Mouse (Mus musculus) kidney, embryonic 15.5 days (tissue): ENCODE measurements around the gene Gm21954. TPM values are rescaled to one million over a fixed set of nuclear protein-coding genes. Genes with fewer than 3 reads are reported as not detected.

Experiments used
- ATAC-seq: fragments of 200-750 bp; cut with Nextera tagmentation; replicated peaks from 2 replicates; pipeline ENCODE4 v1.8.0; 2017; ENCODE audit warnings: moderate TSS enrichment; ENCODE audit not compliant: low FRiP score
- H3K27ac ChIP-seq: fragments of 300-500 bp; sonication (generic); 2 replicates; pipeline ENCODE4 v1.5.1; 2015; ENCODE audit warnings: mild to moderate bottlenecking, inconsistent platforms
- H3K27me3 ChIP-seq: fragments of 300-500 bp; sonication (generic); 2 replicates; pipeline ENCODE4 v1.6.1; 2015; ENCODE audit warnings: inconsistent platforms
- H3K36me3 ChIP-seq: fragments of 300-500 bp; sonication (generic); 2 replicates; pipeline ENCODE4 v1.6.1; 2015; ENCODE audit warnings: inconsistent platforms
- H3K4me1 ChIP-seq: fragments of 300-500 bp; sonication (generic); 2 replicates; pipeline ENCODE4 v1.6.1; 2015; ENCODE audit warnings: inconsistent platforms
- H3K4me2 ChIP-seq: fragments of 300-500 bp; sonication (generic); 2 replicates; pipeline ENCODE4 v1.6.1; 2015; ENCODE audit warnings: moderate library complexity, mild to moderate bottlenecking, inconsistent platforms
- H3K4me3 ChIP-seq: fragments of 300-500 bp; sonication (generic); replicated peaks from 2 replicates; pipeline ENCODE4 v1.5.1; 2015; ENCODE audit warnings: mild to moderate bottlenecking, inconsistent platforms
- H3K9ac ChIP-seq: fragments of 300-500 bp; sonication (generic); 2 replicates; pipeline ENCODE4 v1.6.1; 2015; ENCODE audit warnings: mild to moderate bottlenecking, inconsistent platforms
- H3K9me3 ChIP-seq: fragments of 300-500 bp; sonication (generic); replicated peaks from 2 replicates; pipeline ENCODE4 v1.6.1; 2016; ENCODE audit warnings: inconsistent platforms
- WGBS: fragments of 180-500 bp; shearing (Covaris S2); methylation state at CpG from one replicate; pipeline ENCODE4 v1.1.7; 2015; ENCODE audit warnings: mixed read lengths; 5-methylcytosine and 5-hydroxymethylcytosine counted together
- polyA plus RNA-seq: library from polyadenylated mRNA; unstranded; fragments of >200 nt; fragmentation: Nextera tagmentation; extraction: Ambion mirVana; gene quantifications from 2 replicates; pipeline ENCODE4 v1.2.1, GENCODE M21; 2015

Gene Gm21954
- not detected in 2 replicates for polyA plus RNA-seq

DNA sequence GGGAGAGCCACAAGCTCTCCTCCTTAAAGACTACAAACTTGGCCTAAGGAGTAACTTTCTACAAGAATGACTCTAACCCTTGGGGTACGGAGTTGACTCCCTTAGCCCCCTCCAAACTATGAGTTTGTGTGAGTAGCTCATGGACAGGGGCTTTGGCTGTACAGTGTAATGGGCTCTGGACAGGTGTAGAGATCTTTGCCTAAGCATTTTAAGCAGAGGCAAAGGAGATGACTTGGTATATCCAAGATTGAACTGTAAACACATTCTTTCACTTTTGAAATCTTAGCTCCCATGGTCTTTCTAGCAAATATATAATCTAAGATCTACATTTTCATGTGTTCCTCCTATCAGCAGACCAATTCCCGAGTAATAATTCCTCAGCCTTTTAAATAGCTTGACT lies at the start of gene Gm21954:
Gm21954 (minus strand) TSS at position 101 of the 400 bp plus-strand sequence.
- Histone ChIP-seq H3K9ac (no peak within 1 kb of the TSS), H3K4me3 (no peak within 1 kb of the TSS), H3K27ac (no peak within 1 kb of the TSS), H3K4me1 (no peaks in the 10 kb centered on the region), H3K9me3 (no peaks in the 10 kb centered on the region), H3K27me3 (no peaks in the 10 kb centered on the region), H3K4me2 (no peak within 1 kb of the TSS), H3K36me3 (no peaks in the 10 kb centered on the region)
- no peak for ATAC-seq
- 88% methylated on average over 2 of the region's 2 CpGs for WGBS

DNA sequence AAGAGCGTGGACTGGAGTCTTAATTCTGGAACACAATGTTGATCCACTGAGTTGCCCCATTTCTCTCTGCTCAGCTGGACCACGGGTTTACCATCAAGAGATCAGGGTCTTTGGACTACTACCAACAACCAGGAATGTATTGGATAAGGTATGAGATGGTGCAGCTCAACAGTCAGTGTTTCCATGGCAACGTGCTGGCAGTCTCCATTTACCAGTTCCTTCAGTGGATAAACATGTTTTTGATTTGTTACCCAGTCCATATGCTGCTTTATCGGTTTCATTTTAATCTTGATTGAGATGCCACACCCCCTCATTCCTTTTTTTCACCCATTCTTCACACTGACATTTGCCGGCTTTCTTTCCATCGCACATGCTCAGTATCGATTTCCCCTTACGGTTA lies 49.8 kb upstream of the Gm21954 start:
- no peak overlapping the region for H3K9ac ChIP-seq

GRCm38 (mm10) chr3:55520240-55521180 lies 48.5 kb upstream of the Gm21954 start:
- Histone ChIP-seq H3K36me3 (no peaks in the 10 kb centered on the region), H3K9me3 (no peaks in the 10 kb centered on the region), H3K4me1 (peaks cover 49% of the 10 kb centered on the region), H3K4me2 (no peak overlapping the region), H3K4me3 (no peak overlapping the region), H3K9ac (no peak overlapping the region), H3K27me3 (no peaks in the 10 kb centered on the region), H3K27ac (no peak overlapping the region)
- 34% methylated on average over 12 of the region's 12 CpGs for WGBS
- ATAC-seq, result no peak

More for the DNA sequence above, 49.8 kb upstream of the Gm21954 start:
- H3K27me3 ChIP-seq, result no peaks in the 10 kb centered on the region
- H3K27ac ChIP-seq, result no peak overlapping the region
- H3K4me3 ChIP-seq, result no peak overlapping the region
- no peak overlapping the region for H3K4me2 ChIP-seq
- no peaks in the 10 kb centered on the region for H3K9me3 ChIP-seq
- no peak for ATAC-seq
- H3K4me1 ChIP-seq, result peaks cover 39% of the 10 kb centered on the region
- 82% methylated on average over 8 of the region's 8 CpGs for WGBS
- H3K36me3 ChIP-seq, result no peaks in the 10 kb centered on the region

DNA sequence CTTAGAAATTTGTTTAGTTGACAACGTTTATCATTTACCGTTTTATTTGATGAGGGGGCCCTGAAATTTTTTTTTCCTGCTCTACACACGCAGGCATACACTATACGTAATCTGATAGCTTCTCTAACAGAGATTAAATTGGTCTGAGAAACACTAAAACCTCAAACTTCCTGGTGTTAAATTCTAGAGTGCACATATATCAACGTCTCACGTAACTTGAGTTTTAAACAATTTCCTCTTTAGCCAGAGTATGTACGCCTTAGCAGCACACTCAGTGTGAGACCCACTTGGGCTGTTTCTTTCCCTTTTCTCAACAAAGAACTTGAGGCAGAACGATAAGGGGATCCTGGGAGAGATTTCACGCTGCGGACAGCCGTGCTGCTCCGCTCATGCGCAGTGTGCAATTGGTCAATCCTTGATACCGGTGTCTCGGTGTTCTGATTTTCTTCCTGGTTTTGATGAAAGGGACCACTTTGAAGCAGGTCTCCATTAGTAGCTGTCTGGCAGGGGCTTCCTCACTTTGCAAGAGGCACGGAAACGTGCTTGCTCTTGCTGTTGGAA lies 45.5 kb upstream of the Gm21954 start:
- no peaks in the 10 kb centered on the region for H3K27me3 ChIP-seq
- H3K9ac ChIP-seq, result no peak overlapping the region
- no peak; the same call in 1 of the 2 replicates for ATAC-seq
- peak overlapping the region; percentile 12 for H3K4me3 ChIP-seq
- H3K27ac ChIP-seq, result peak overlapping the region; percentile 62; the same call in 1 of the 2 replicates
- peak overlapping the region; percentile 48 for H3K4me2 ChIP-seq
- 42% methylated on average over 17 of the region's 17 CpGs for WGBS
- no peaks in the 10 kb centered on the region for H3K36me3 ChIP-seq
- peaks cover 23% of the 10 kb centered on the region for H3K4me1 ChIP-seq
- no peaks in the 10 kb centered on the region for H3K9me3 ChIP-seq

- no peaks in the 10 kb centered on the region for H3K27me3 ChIP-seq
- no peak overlapping the region for H3K4me3 ChIP-seq
- H3K9ac ChIP-seq, result no peak overlapping the region
- ATAC-seq, result peak; percentile 60; the same call in 1 of the 2 replicates
- H3K36me3 ChIP-seq, result no peaks in the 10 kb centered on the region
- WGBS, result 37% methylated on average over 5 of the region's 5 CpGs
- H3K27ac ChIP-seq, result no peak overlapping the region
- no peak overlapping the region for H3K4me2 ChIP-seq
- H3K9me3 ChIP-seq, result no peaks in the 10 kb centered on the region
- peaks cover 22% of the 10 kb centered on the region for H3K4me1 ChIP-seq
Observed at GRCm38 (mm10) chr3:55515966-55516365, 44.0 kb upstream of the Gm21954 start.

DNA sequence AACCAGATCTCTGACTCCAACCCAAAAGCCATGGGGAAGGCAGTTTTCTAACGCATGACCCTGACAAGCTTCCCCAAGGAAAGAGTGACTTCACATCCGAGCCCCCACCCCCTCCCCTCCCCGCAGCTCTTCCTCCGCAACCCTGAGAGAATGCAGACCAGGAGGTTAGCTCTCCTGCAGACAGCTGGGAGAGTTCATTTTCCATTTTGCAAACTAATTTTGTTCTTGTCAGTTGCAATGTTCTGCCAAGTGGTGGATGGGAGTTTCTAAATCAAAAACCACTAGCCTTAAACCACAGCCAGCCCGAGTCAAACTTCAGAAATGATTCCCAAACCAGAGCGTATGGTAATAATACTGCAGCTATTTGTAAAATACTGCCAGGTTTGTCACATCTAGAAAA lies 39.6 kb upstream of the Gm21954 start:
- Histone ChIP-seq H3K4me1 (peaks cover 17% of the 10 kb centered on the region), H3K27me3 (no peaks in the 10 kb centered on the region), H3K9ac (no peak overlapping the region), H3K27ac (no peak overlapping the region), H3K9me3 (no peaks in the 10 kb centered on the region), H3K36me3 (no peaks in the 10 kb centered on the region), H3K4me2 (no peak overlapping the region), H3K4me3 (no peak overlapping the region)
- no peak for ATAC-seq
- WGBS, result 55% methylated on average over 6 of the region's 6 CpGs

DNA sequence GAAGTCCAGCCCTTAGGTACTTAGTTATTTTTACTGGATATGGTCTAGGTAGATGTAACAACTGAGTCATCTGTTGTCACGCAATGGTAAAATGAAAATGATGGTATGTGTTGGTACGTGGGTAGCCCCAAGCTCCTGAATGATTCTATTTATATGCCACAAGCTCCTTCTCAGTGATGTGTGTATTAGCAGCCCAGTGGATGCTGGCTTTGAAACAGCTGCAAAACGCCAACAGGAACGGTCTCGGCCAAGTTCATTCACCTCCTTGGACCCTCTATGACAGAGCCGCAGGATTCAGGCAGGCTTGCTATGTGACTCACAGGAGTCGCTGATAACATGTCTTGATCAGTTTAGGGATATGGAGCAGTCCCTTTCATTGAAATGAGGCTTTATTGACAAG lies 38.2 kb upstream of the Gm21954 start:
- H3K27me3 ChIP-seq, result no peaks in the 10 kb centered on the region
- WGBS, result 67% methylated on average over 7 of the region's 7 CpGs
- H3K4me3 ChIP-seq, result no peak overlapping the region
- H3K36me3 ChIP-seq, result no peaks in the 10 kb centered on the region
- H3K4me1 ChIP-seq, result peaks cover 8% of the 10 kb centered on the region; the same call in 1 of the 2 replicates
- H3K9ac ChIP-seq, result no peak overlapping the region
- H3K9me3 ChIP-seq, result no peaks in the 10 kb centered on the region
- peak overlapping the region; percentile 45; the same call in 1 of the 2 replicates for H3K27ac ChIP-seq
- no peak overlapping the region for H3K4me2 ChIP-seq
- no peak for ATAC-seq

GRCm38 (mm10) chr3:55499298-55499697 lies 27.3 kb upstream of the Gm21954 start:
- H3K27me3 ChIP-seq, result no peaks in the 10 kb centered on the region
- no peak overlapping the region for H3K4me3 ChIP-seq
- no peak overlapping the region for H3K9ac ChIP-seq
- H3K27ac ChIP-seq, result no peak overlapping the region
- no peak overlapping the region for H3K4me2 ChIP-seq
- ATAC-seq, result no peak
- peaks cover 6% of the 10 kb centered on the region; the same call in 1 of the 2 replicates for H3K4me1 ChIP-seq
- H3K9me3 ChIP-seq, result no peaks in the 10 kb centered on the region
- H3K36me3 ChIP-seq, result no peaks in the 10 kb centered on the region
- 77% methylated on average over 7 of the region's 7 CpGs for WGBS

DNA sequence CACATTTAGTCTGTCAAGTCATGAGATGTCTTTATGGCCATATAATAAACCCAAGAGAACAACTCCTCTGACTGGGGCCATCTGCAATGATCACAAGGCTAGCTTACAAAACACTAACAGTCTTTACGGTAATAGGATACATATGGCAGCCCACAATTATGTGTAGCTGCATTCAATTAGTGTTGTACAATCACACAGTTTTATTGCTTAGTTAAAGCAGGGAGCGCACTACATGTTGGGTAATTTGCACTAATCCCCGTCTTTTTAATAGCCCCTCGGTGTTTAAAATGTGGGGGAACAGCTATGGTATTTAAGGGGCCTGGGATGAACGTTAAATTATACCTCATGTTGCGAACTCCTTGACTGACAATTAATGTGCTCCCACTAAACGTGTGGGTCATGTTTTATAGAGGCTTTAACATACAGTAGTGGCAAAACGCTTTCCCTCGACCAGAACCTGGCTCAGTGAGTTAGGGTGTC lies 24.5 kb upstream of the Gm21954 start:
- H3K27me3 ChIP-seq, result no peaks in the 10 kb centered on the region
- H3K4me1 ChIP-seq, result peaks cover 6% of the 10 kb centered on the region; the same call in 1 of the 2 replicates
- H3K9ac ChIP-seq, result no peak overlapping the region
- 24% methylated on average over 9 of the region's 9 CpGs for WGBS
- no peak overlapping the region for H3K4me2 ChIP-seq
- no peaks in the 10 kb centered on the region for H3K36me3 ChIP-seq
- H3K4me3 ChIP-seq, result no peak overlapping the region
- H3K27ac ChIP-seq, result 0 out of 2 replicates have a peak overlapping the region, but pooled peaks have one; percentile 42
- ATAC-seq, result peak; percentile 52; the same call in 1 of the 2 replicates
- no peaks in the 10 kb centered on the region for H3K9me3 ChIP-seq

DNA sequence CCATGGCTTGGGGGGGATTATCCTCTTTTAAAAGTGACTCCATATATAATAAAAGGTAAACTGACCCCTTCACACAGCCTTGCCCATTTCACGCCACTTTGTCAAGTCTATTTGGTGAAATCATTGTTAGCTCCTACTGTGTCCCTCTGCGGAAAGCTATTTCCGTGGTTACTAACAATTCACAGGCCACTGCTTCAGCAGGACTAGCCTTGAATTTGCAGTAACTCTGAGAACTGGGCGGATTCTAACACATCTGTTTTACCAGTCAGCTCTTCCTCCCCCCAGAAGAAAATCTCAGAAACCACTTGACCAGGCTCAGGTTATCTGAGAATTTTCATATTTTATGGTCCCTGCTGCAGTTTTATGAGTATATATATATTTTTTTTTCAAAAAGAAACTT lies 23.9 kb upstream of the Gm21954 start:
- WGBS, result 31% methylated on average over 4 of the region's 4 CpGs
- no peak for ATAC-seq
- Histone ChIP-seq H3K4me3 (no peak overlapping the region), H3K27me3 (no peaks in the 10 kb centered on the region), H3K4me2 (no peak overlapping the region), H3K9me3 (no peaks in the 10 kb centered on the region), H3K27ac (no peak overlapping the region), H3K36me3 (no peaks in the 10 kb centered on the region), H3K4me1 (peaks cover 6% of the 10 kb centered on the region; the same call in 1 of the 2 replicates), H3K9ac (no peak overlapping the region)

- H3K4me2 ChIP-seq, result no peak overlapping the region
- no peaks in the 10 kb centered on the region for H3K9me3 ChIP-seq
- no peak overlapping the region for H3K27ac ChIP-seq
- H3K27me3 ChIP-seq, result no peaks in the 10 kb centered on the region
- H3K36me3 ChIP-seq, result no peaks in the 10 kb centered on the region
- ATAC-seq, result no peak
- no peak overlapping the region for H3K9ac ChIP-seq
- 58% methylated on average over 7 of the region's 7 CpGs for WGBS
- peaks cover 6% of the 10 kb centered on the region; the same call in 1 of the 2 replicates for H3K4me1 ChIP-seq
- no peak overlapping the region for H3K4me3 ChIP-seq
Observed at GRCm38 (mm10) chr3:55495231-55495630, 23.2 kb upstream of the Gm21954 start.

- no peaks in the 10 kb centered on the region for H3K9me3 ChIP-seq
- no peaks in the 10 kb centered on the region for H3K36me3 ChIP-seq
- H3K27ac ChIP-seq, result no peak overlapping the region
- H3K4me1 ChIP-seq, result peaks cover 6% of the 10 kb centered on the region; the same call in 1 of the 2 replicates
- no peak overlapping the region for H3K4me2 ChIP-seq
- ATAC-seq, result no peak
- no peaks in the 10 kb centered on the region for H3K27me3 ChIP-seq
- H3K9ac ChIP-seq, result no peak overlapping the region
- no peak overlapping the region for H3K4me3 ChIP-seq
- WGBS, result 54% methylated on average over 4 of the region's 4 CpGs
Observed at GRCm38 (mm10) chr3:55494348-55494747, 22.3 kb upstream of the Gm21954 start.
